Mouse (Mus musculus) cerebral cortex, adult 2 months (tissue): ENCODE measurements around the gene Cldn1.

Experiments used
- WGBS: fragments of 180-500 bp; shearing (Covaris S2); methylation state at CpG from one replicate; pipeline ENCODE4 v1.1.7; 2018; 5-methylcytosine and 5-hydroxymethylcytosine counted together

The Cldn1 gene

DNA sequence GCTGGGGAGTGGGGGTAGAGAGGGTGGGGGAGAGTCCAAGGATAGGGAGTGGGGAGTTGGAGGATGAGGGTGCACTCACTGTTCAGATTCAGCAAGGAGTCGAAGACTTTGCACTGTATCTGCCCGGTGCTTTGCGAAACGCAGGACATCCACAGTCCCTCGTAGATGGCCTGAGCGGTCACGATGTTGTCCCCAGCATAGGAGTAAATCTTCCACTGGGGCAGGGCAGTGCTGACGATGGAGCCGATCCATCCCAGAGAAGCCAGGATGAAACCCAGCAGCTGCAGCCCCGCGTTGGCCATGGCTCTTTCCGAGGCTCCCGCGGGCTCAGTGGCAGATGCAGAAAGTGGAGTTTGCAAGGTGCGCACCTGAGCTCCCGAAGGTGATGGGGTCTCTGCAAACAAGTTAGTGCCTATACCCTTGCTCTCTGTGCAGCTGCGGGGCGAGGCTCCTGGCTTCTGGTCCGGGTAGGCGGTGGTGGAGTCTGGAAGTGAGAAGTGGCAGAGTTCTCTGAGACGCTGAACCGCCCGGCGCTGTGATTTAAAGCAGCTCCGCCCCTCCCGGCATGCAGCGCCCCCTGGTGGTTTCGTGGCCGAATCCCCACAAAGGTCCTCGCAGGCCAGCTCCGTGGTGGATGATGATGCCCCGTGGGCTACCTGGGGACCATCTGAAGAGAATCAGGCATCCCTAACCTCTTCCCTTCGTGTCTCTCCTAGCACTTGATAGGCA lies at the start of gene Cldn1:
TSS of gene Cldn1 (minus strand) at position 517 of the 729 bp plus-strand sequence.
- WGBS = 4% methylated on average over 33 of the region's 33 CpGs

DNA sequence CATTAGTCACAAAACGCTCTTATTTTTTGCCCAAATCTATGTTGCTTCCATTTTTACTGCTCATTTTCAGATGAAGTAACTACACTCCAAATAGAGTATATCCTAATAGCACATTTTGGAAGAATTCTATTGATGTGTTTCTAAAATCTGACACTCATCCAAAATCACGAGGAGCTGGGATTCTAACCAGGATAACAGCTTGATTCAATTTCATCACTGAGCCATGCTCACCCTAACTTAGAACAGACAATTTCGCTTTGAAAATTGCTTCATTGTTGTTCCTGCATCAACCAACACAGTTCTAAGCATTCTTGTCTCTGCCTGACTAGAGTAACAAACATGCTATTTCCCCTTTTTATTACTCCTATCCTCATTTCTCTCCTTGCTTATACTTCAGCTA lies 47.0 kb upstream of the Cldn1 start:
- 43% methylated on average over 3 of the region's 3 CpGs for WGBS

DNA sequence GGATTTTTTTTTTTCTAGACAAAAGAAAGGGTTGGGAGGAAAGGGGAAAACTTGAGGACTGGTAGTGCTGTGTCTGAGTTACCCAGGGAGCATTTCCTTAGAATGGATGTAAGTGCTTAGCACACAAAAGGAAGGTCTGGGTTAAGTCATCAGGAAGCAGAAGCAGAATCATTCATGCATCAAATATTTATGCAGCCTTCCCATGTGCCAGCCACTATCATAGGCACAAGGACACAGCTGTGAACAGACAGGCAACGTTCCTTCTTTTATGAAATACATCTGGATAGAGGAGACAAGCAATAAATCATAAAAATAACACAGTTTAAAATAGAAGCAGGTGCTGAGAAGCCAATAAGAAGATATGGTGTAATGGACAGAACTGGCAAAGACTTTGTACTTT lies 32.4 kb upstream of the Cldn1 start:
- 88% methylated on average over 1 of the region's 1 CpGs for WGBS

DNA sequence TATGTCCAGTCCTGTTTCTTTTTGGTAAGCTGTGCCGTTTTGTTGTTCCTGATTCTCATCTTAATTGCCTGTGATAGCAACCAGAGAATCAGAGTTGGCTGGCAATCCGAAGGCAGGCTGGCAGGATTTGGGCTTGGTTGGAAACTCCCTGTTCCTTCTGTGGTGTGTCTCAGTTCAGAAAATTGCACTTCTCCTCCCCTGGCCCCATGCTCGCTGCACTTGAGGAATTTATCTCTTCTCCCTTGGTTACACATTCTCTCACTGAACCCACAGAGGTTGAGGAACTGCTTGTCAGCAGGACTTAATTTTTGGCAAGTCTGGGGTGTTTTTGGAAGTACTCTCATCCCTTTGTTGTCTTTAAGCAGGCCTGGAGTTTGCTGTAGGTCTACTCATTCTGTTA lies 29.3 kb upstream of the Cldn1 start:
- 48% methylated on average over 3 of the region's 3 CpGs for WGBS

DNA sequence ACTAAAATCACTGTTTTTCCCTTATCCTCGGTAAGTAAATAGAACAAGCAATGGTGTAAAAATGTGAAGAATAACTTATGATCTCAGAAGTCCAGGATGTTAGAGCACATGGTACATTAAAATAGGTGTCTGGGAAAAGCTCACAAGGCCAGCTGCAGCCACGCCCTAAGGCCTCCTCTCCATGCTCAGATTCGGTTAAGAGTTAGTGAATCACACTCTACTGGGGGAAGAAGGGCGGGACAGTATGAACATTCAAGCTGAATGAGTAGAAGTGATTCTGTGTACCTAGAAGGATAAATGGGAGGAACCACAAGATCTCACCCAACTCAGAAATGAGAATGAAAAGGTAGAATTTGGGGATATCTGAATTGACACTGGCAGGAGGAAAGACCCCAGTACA lies 28.9 kb upstream of the Cldn1 start:
- WGBS = 67% methylated on average over 4 of the region's 4 CpGs

DNA sequence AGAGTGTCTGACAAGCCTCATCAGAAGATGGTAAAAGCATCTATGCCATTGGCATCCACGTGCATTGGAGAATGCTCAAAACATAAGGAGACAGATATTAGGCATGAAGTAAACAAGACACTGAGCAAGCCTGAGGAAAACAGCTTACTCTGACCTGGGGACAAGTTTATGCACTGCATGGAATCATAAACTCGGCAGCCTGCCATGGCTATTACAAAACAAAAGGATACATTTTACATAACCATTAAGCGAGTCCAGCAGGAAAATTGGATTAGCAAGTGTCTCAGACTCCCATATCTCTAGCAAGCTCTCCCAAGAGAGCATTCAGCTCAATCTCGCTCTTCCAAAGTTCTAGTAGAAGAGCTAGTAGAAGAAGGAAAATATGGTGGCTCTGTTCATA lies 19.3 kb upstream of the Cldn1 start:
- WGBS = 89% methylated on average over 4 of the region's 4 CpGs

DNA sequence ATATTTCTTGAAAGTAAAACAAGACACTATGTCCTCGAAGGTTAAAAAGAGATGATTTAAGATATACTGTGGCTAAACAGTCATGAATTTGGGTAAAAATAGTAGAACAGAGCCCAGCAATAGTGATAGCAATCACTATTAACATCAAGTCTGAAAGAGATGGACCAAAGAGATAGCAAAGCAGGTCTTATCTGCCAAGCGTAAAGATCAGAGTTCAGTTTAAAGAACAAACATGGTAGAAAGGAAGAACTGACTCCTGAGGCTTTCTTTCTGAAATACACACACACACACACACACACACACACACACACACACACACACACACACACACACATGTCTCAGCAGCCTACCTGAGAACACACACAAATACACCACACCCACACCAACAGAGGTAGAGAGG lies 14.5 kb upstream of the Cldn1 start:
- 94% methylated on average over 2 of the region's 2 CpGs for WGBS

DNA sequence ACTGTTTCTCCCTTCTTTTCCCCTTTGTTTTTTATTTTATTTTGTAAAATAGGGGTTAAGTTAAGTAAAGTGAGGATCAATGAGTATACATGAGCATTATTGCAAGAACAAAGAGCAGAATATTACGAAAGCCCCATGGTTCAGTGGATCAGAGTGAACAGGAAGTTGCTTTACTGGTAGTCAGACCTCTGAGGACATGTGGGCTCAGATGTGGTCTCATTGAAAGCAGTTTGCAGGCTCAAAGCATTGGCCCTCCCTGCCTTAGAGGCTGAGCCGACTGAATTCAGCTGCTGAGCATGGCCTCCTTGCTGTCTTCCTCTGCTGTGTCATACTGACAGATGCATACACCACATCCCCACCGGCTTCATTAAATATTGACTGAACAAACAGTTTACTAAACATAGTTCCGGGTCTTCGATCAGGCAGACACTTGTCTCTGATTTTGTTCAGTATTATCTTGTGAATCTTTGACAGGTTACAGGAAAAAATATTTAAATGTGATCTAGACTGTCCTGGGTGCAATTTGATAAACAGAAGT lies 12.5 kb upstream of the Cldn1 start:
- 81% methylated on average over 5 of the region's 5 CpGs for WGBS

DNA sequence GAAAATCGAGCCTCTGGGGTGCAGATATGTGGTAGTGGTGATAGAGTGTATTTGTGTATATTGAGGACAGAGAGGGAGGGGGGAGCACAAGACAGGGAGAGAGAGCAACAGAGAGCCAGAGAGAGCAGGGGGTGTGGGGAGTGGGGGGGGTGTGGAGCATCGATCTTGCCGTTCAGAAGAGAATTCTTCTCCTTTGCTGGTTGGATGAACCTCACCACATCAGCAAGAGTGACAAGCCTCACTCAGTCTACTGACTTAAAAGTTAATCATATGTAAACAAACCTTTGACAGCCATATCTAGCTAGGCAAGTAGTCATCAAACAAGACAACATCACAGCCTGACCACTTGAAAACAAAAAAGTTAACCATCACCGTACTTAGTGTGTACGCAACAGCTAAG lies 5.5 kb upstream of the Cldn1 start:
- 91% methylated on average over 5 of the region's 5 CpGs for WGBS

DNA sequence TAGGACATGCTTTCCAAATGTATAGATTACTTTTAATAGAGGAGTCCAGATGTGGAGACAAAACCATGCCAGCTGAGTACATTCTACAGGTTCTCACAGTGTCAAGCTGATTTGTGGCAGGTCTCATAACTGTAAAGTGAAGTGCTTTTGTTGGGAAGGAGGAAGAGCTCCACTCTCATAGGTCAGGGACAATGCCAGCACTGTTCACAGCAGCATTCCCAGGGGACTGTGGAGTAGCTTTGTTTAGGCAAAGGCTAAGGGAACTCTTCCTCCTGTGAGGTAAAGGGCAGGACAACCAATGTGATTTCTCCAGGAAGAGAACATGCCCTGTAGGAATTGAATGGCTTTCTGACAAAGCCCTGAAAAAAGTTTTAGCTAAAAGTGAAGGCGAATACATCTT lies 1.5 kb downstream of the Cldn1 start:
- WGBS = 100% methylated on average over 1 of the region's 1 CpGs

DNA sequence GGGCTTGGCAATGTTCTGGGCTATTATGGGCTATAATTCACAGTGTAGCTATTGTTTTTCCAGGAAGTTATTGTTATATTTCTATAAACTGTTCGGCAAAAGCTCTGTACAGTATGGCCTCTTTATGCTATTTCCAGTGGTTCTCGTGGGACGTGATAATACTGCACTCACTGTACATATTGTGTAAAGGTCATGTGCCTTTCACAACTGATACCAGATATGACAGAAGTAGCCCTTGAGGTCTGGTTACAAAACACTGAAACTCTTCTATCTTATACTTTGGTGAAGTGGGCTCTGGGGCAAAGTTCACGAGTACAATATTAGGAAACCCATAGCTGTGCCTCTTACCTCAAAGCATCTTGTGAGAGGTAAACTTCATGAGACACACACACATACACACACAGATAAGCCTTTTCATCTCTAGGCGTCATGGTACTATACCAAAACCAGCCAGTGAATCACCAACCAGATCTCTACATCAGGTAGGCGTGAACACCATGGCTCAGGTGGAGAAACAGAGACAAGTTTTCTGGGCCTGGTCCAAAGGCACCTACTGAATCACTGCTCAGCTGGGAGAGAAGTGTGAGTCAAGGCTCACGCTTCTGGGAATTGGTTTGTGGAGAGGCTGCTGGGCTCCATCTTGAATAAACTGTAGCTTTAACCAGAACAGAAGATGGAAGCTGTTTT lies 2.5 kb downstream of the Cldn1 start:
- WGBS = 77% methylated on average over 7 of the region's 7 CpGs

DNA sequence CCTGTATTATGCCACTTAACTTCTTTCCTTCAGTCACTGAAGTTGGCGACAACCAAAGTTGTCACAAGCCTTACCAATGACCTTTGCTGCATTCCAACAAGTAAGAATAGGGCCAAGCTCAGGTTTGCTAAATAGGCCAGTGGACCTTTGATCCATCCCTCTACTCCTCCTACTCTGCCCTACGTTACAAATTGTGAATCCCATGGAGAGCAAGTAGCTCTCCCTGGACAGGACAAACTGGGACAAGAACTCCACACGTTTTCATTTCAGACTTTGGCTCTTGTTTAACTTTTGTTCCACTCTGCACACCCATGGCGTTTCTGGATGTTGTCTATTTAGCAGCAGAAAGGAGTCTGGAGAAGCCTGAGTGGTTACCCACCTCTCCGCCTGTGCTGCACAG lies 3.5 kb downstream of the Cldn1 start:
- 80% methylated on average over 5 of the region's 5 CpGs for WGBS

DNA sequence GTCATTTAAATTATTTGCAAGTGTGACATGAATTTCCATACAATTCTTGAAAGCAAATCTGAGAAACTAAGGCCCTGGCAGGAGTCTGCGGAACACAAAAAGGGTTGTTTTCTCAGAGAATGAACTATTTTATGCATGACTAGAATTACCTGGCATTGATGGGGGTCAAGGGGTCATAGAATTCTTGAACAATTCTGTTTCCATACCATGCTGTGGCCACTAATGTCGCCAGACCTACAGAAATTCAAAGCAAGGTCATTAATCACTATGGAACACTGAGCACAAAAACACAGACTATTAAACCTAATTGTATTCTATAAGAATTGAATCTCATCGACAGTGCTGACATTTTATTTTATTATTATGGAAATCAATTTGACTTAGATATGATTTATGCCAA lies 10.9 kb downstream of the Cldn1 start:
- 70% methylated on average over 3 of the region's 3 CpGs for WGBS

DNA sequence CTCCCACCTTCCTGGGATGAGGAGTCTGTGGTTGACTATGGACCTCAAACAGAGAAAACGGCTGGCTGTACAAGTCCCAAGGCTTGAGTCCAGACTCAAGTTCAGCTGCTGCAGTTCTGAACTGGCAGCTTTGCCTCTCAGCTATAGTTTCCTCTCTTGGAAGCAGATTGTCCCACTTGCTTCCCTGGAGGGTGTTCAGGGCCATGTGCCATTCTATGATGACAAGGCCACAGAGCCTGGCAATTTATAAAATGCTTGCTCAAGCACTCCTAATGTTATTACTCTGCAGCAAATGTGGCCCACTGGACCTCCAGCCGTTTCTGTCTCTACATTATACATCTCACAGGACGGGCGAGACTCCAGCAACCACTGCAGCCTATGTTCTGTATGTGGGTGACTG lies 12.0 kb downstream of the Cldn1 start:
- 80% methylated on average over 4 of the region's 4 CpGs for WGBS

DNA sequence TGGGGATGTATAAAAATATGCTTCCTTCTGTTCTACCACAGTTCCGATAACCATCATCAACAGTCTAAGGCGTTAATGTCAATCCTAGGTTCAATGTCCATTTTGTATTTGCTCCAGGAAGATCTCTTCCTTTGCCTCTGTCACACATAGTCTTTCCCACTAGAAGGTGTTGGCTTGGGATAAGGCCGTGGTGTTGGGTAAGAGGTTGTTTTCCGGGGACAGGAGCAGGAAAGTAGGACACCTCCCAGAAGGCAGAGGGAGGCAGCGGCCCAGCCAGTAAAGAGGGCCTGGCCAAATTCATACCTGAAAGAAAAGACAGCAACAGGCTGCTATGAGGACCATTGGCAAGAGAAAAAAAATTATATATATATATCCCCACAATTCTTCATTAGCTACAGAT lies 12.7 kb downstream of the Cldn1 start:
- WGBS = 96% methylated on average over 5 of the region's 5 CpGs

DNA sequence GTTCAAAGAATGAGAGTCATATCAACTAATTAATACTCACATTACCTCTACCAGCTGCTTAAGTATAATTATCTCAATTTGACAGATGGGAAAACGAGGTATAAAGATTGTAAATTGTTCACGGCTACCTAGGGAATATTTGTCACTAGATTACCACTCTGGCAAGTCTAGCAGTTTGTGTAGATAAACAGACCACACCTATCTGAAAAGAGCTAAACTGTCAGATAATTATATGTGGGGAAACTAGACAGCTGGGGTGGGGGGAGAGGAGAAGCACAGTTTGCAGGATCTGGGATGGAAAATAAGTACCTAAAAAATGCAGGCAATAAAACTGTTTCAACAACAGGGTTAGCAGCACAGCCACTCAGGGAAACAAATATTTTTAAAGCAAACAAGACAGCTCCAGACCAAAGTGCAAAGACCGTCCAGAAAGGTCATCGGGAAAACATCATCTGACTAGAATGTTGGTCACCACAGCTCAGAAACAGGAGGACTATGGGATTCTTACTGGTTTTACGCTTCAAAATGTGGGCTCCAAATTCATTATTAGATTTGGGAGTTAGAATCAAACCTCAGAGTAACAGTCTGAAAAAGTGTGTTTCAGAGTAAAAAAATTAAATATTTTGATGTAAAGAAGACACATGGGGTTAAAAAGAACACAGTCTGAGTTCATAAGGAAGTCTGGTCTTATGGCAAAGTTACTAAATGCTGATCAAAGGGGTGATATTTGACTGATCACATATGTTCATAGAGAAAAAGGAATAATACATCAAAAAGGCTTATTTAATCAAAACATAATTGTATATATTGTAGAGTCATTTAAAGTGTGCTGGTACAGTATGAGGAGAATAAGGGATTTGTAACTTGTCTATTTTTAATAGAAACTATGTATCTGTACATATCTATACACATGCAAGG lies 13.5 kb downstream of the Cldn1 start:
- WGBS = 79% methylated on average over 5 of the region's 5 CpGs

DNA sequence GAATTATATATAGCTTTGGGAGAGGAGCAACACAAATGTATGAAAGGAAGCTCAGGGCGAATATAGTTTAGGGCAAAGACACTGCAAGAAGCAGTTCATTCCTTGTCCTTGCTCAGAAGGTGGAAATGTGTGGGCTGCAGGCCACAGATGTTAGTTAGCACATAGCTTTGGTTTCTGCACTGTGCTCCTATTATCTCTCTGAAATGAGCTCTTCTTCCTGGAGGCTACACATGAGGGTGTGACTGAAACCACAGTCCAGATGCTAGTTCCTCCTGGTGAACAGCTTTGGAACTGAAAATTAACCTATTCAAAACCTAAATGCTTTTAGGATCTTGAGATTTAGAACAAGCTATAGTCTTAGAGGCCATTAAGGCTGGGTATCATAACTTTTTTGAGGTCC lies 16.1 kb downstream of the Cldn1 start:
- 90% methylated on average over 1 of the region's 1 CpGs for WGBS

DNA sequence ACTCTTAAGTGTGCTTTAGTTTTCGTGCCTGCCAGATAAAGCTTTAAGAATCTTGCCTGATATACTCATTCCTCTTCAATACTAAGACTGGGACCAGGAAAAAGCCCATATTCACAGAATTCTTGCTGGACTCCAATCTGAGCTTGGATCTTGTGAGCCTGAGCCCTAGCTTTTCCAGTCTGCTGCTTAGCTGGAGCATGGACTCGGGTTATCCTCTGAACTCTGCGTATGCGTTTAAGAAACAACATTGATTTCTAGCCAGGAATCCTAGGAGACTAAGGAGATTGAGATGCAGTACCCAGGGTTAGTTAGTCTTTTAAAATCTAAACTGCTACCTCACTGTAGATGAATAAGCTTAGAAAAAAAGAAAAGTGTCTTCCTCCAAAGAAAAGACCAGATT lies 20.9 kb downstream of the Cldn1 start:
- 75% methylated on average over 4 of the region's 4 CpGs for WGBS

DNA sequence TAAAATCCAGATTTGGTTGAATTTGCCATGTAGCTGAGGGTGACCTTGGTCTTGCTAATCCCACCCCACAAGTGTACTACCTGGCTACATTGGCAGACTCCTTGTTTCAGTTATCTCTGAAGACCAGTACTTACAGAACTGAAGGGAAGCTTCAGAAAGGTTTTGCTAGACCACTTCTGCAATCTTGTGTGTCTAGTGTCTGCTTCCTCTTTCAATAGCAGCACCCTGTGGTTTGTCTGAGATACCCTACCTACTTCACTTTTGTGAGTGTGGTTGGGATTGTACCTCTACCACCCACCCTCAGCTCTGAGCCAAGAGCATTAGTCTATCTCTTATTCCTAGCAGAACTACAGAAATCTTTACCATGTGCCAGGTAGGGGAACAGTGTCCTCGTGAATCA lies 22.8 kb downstream of the Cldn1 start:
- 85% methylated on average over 1 of the region's 1 CpGs for WGBS

DNA sequence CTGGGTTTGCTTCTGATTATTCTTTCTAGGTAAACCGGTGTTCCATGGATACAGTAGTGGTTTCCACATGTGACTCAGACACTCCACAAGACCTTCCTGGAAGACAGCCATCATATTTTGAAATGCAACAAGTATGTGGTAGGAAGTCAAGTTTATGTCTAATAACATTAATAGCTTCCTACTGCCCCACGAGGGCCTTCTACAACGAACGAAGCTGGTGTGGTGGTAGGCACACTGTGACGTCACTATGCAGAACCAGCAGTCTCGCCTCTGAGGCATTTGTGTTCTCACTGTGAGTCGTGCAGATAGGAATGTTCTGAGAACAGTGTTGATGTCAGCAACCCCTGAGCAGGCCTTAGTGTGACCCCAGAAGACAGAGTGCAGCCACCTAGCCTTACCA lies 55.4 kb downstream of the Cldn1 start:
- WGBS = 79% methylated on average over 7 of the region's 7 CpGs

DNA sequence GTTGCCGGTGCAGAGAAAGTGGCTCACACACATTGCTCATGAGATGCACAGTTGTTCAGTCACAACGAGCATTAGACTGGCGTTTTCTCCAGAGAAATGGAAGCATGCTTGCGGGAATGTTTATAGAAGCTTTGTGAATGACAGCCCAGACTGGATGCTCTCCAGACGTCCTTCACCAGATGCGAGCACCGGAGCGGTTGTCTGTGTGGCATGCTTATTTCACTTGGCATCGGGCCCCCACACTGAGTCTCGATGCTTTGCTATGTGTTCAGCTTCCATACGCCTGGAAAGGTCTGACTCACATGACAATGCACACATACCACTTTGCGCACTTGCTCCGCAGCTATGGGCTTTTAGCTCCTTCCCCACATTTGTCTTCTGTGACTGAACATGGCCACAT lies 56.8 kb downstream of the Cldn1 start:
- 30% methylated on average over 13 of the region's 13 CpGs for WGBS

DNA sequence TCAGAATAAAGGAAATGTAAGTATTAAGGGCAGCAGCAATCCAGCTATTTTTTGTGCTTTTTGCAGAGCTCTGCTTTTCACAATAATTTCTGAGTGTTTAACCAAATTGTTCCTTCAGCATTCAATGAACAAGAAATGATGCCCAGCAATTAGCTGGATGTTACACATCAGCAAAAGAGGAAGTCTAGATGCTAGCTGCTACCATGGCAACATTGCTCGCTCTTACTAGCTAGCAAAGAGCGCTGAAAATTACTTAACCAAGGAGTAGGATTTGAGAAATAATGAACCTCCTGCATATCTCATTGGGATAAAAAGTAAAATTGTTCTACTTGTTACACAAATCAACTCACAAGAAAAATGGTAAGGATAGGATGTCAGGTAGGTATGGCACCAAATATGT lies 62.2 kb downstream of the Cldn1 start:
- 41% methylated on average over 2 of the region's 2 CpGs for WGBS
